Mouse (Mus musculus) forebrain, embryonic 11.5 days (tissue): ENCODE measurements around the gene Prps1l1. TPM values are rescaled to one million over a fixed set of nuclear protein-coding genes. Genes with fewer than 3 reads are reported as not detected.

Experiments used
- ATAC-seq: fragments of 200-750 bp; cut with Nextera tagmentation; replicated peaks from 2 replicates; pipeline ENCODE4 v1.8.0; 2017; ENCODE audit warnings: moderate TSS enrichment; ENCODE audit not compliant: low FRiP score
- DNase-seq: peaks from one replicate; pipeline ENCODE4 v3.0.0-alpha.2; 2017; ENCODE audit warnings: low spot score
- H3K27ac ChIP-seq: fragments of 300-500 bp; sonication (generic); 2 replicates; pipeline ENCODE4 v1.5.1; 2014; ENCODE audit warnings: low read depth, low read length
- H3K27me3 ChIP-seq: fragments of 300-500 bp; sonication (generic); 2 replicates; pipeline ENCODE4 v1.6.1; 2014; ENCODE audit warnings: mild to moderate bottlenecking, low read length, mixed read lengths; ENCODE audit not compliant: control insufficient read depth, insufficient read depth
- H3K36me3 ChIP-seq: fragments of 300-500 bp; sonication (generic); 2 replicates; pipeline ENCODE4 v1.6.1; 2014; ENCODE audit warnings: mild to moderate bottlenecking, low read length, moderate library complexity, mixed read lengths; ENCODE audit not compliant: control insufficient read depth, insufficient read depth
- H3K4me1 ChIP-seq: fragments of 300-500 bp; sonication (generic); replicated peaks from 2 replicates; pipeline ENCODE4 v1.6.1; 2014; ENCODE audit warnings: low read length, mixed read lengths; ENCODE audit not compliant: control insufficient read depth, insufficient read depth
- H3K4me2 ChIP-seq: fragments of 300-500 bp; sonication (generic); 2 replicates; pipeline ENCODE4 v1.6.1; 2014; ENCODE audit warnings: low read depth, mild to moderate bottlenecking, low read length, moderate library complexity, mixed read lengths; ENCODE audit not compliant: severe bottlenecking
- H3K4me3 ChIP-seq: fragments of 300-500 bp; sonication (generic); 2 replicates; pipeline ENCODE4 v1.5.1; 2014; ENCODE audit warnings: low read depth, low read length
- H3K9ac ChIP-seq: fragments of 300-500 bp; sonication (generic); 2 replicates; pipeline ENCODE4 v1.6.1; 2014; ENCODE audit warnings: low read length
- H3K9me3 ChIP-seq: fragments of 300-500 bp; sonication (generic); 2 replicates; pipeline ENCODE4 v1.6.1; 2016; ENCODE audit warnings: low read length, mixed read lengths; ENCODE audit not compliant: control insufficient read depth
- WGBS: fragments of 180-500 bp; shearing (Covaris S2); extraction: QIAGEN DNeasy Blood & Tissue Kit; methylation state at CpG from one replicate; pipeline ENCODE4 v1.1.7; 2014; 5-methylcytosine and 5-hydroxymethylcytosine counted together
- polyA plus RNA-seq: library from polyadenylated mRNA; unstranded; fragments of >200 nt; fragmentation: Nextera tagmentation; extraction: Ambion mirVana; gene quantifications from 2 replicates; pipeline ENCODE4 v1.2.1, GENCODE M21; 2014

Gene Prps1l1
- polyA plus RNA-seq = not detected in 2 replicates

DNA sequence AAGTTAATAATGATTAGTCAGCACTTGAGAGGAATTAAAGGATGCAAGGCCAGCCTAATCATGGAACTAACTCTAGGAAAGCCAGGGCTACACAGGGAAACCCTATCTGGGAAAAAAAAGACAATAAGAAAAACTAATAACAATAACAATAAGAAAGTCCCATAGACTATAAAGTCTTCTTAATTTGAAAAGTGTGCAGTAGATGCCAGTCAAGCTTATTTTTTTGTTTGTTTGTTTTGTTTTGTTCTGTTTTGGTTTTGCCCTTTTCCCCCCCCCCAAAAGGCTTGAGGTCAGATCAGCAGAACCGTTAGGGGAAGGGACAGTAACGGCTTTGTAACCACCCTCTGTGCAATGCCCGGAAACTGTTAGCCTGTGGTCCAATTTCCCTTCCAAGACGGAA is at the start of gene Prps1l1:
TSS of gene Prps1l1 (plus strand) at position 301 of the 400 bp plus-strand sequence.
- Histone ChIP-seq H3K4me3 (no peak within 1 kb of the TSS), H3K27me3 (no peaks in the 10 kb centered on the region), H3K9me3 (no peaks in the 10 kb centered on the region), H3K4me1 (no peaks in the 10 kb centered on the region), H3K27ac (no peak within 1 kb of the TSS), H3K4me2 (no peak within 1 kb of the TSS), H3K36me3 (no peaks in the 10 kb centered on the region), H3K9ac (no peak within 1 kb of the TSS)
- 83% methylated on average over 4 of the region's 4 CpGs for WGBS
- DNase-seq (no peak), ATAC-seq (no peak)

DNA sequence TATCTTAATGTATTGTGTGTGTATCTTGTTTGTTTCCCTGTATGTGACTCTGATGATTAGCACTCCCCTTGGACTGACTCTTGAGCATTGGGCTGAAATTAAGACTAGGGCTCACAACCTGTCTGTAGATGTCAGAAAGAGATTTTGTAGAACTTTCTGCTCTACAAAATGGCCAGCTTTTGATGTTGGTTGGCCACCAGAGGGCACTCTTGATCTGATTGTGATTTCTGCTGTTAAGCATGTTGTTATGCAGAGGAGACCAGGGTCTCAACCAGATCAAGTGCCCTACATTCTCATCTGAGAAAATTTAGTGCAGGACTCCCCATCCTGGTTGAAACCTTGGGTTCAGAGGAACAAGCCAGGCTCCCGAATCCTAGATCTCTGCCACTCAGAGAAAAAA is 46.6 kb upstream of the Prps1l1 start:
- ATAC-seq (no peak), DNase-seq (no peak)
- no peaks in the 10 kb centered on the region for H3K36me3 ChIP-seq
- no peak overlapping the region for H3K4me2 ChIP-seq
- no peaks in the 10 kb centered on the region for H3K9me3 ChIP-seq
- H3K27ac ChIP-seq = no peak overlapping the region
- H3K4me1 ChIP-seq = no peaks in the 10 kb centered on the region
- no peak overlapping the region for H3K4me3 ChIP-seq
- H3K9ac ChIP-seq = no peak overlapping the region
- H3K27me3 ChIP-seq = no peaks in the 10 kb centered on the region
- WGBS = 96% methylated on average over 1 of the region's 1 CpGs

DNA sequence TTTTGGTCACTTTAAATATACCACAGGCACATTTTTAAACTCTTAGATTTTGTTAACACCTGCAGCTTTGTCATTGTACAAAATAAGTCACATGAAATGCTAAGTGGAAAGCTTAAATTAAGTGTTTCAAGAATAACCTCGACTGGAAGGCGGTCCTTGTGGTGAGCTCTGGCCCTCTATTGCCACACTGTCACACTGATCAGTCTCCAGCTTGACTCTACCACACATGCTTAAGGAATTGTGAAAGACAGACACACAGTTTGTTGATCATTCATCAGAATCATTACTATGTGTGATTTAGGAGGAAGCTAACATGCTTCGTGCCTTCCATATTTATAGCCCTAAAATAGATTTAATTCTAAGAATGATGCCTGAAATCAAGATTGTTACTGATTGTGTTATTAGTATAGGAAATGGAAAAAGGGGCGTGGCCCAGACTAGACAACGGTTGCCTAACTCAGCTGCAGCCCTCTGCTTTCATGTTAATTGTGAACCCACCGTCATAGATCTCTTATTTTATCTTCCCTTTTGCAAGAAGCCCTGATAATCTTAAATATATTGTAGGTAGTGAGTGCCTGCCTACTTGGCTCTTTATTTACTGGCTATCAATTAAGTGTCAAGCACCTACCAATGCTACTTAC is 35.4 kb upstream of the Prps1l1 start:
- H3K27ac ChIP-seq = no peak overlapping the region
- H3K9me3 ChIP-seq = no peaks in the 10 kb centered on the region
- H3K4me1 ChIP-seq = no peaks in the 10 kb centered on the region
- no peaks in the 10 kb centered on the region for H3K27me3 ChIP-seq
- no peaks in the 10 kb centered on the region for H3K36me3 ChIP-seq
- ATAC-seq (no peak), DNase-seq (no peak)
- H3K9ac ChIP-seq = no peak overlapping the region
- WGBS = 85% methylated on average over 6 of the region's 6 CpGs
- no peak overlapping the region for H3K4me2 ChIP-seq
- H3K4me3 ChIP-seq = no peak overlapping the region

DNA sequence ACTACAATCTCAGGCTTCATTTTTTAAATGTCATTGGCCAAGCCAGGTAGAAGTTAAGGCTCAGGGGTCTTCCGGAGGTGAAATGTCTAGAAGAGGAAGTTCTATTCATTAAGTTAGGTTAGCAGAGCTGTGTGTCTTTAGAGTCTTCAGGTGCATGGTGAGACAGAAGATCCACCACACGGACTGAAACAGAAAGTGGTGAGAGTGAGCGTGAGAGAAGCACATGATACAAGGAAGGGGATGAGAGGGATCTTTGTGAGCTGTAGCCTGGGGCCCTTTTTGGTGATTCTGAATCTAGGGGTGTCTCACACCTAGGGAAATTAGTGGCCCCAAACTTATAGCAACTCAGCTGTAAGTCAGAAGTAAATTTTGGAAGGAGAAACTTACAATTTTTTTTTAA is 8.6 kb upstream of the Prps1l1 start:
- no peaks in the 10 kb centered on the region for H3K27me3 ChIP-seq
- 86% methylated on average over 3 of the region's 3 CpGs for WGBS
- H3K27ac ChIP-seq = no peak overlapping the region
- DNase-seq (no peak), ATAC-seq (no peak)
- no peak overlapping the region for H3K4me3 ChIP-seq
- no peak overlapping the region for H3K9ac ChIP-seq
- H3K4me1 ChIP-seq = no peaks in the 10 kb centered on the region
- no peak overlapping the region for H3K4me2 ChIP-seq
- no peaks in the 10 kb centered on the region for H3K36me3 ChIP-seq
- no peaks in the 10 kb centered on the region for H3K9me3 ChIP-seq

DNA sequence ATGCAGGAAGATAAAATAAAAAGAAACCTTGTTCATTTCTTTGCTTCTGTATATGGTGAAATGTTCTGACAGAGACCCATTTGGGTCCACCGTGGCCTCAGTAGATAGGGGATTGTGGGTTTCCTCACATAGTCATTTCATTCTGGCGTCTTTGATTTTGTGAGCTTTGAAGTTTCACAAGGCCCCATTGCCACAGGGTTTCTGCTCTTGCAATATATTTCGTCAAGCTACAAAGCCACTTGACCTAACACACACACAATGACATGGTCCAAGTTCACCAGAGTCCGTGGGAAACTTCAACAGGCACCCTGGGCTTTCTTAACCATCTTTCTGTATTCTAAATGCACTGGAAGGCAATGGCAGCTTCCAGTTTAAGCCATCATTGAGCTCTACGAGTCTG is 1.3 kb downstream of the Prps1l1 start:
- ATAC-seq (no peak), DNase-seq (no peak)
- no peaks in the 10 kb centered on the region for H3K9me3 ChIP-seq
- no peak overlapping the region for H3K4me2 ChIP-seq
- H3K4me1 ChIP-seq = no peaks in the 10 kb centered on the region
- no peaks in the 10 kb centered on the region for H3K36me3 ChIP-seq
- no peak overlapping the region for H3K4me3 ChIP-seq
- no peak overlapping the region for H3K9ac ChIP-seq
- H3K27me3 ChIP-seq = no peaks in the 10 kb centered on the region
- 86% methylated on average over 5 of the region's 5 CpGs for WGBS
- H3K27ac ChIP-seq = no peak overlapping the region

DNA sequence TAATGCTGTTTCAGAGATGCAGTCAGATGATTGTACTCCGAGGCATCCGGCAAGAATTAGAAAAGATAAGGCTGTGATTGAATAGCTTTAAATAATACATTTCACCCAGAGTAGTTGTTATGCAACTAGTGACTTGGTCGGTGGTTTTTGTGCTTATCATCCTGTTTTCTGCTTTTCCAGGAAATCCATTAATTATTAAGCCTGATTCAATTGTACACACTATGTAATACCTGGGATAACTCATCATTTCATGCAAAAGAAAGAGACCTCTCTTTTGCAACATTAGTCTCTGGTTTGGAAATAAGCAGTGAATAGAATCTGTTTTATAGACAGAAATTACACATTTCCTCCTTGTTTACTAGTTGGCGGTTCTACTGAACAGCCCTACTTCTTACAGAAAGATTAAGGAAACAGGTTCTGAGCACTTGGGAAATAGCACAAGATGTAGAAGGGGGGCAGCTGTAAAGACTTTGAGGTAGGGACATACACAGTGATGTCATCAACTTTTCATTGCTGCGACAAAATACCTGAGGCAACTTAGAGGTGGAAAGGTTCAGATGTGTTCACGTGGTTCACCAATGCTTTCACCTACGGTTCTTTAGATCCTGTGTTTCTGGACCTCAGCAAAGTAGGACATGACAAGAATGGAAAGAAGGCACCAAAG is 5.1 kb downstream of the Prps1l1 start:
- DNase-seq (no peak), ATAC-seq (no peak)
- Histone ChIP-seq H3K4me1 (no peaks in the 10 kb centered on the region), H3K27ac (no peak overlapping the region), H3K4me3 (no peak overlapping the region), H3K9me3 (no peaks in the 10 kb centered on the region), H3K27me3 (no peaks in the 10 kb centered on the region), H3K4me2 (no peak overlapping the region), H3K36me3 (no peaks in the 10 kb centered on the region), H3K9ac (no peak overlapping the region)
- WGBS = 92% methylated on average over 7 of the region's 7 CpGs

DNA sequence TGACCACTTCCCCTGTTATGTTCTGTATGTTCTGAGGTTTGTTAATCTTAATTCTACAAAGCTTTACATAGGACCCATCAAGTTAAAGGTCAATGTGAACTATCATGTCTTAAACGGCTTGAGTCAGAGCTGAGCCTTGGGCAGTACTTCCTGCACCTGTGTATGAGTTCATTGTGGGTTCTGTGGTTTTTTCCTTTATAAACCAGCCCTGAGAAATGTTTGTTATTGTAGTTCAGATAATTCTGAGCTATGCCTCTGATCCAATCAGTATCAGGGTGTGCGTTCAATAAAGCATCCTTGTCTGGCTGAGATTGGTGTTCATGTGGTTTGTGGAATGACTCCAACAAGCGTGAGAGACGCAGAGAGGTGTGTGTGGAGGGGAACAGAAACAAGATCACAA is 5.8 kb downstream of the Prps1l1 start:
- H3K4me3 ChIP-seq = no peak overlapping the region
- H3K4me2 ChIP-seq = no peak overlapping the region
- no peak for ATAC-seq
- no peak for DNase-seq
- H3K4me1 ChIP-seq = no peaks in the 10 kb centered on the region
- no peak overlapping the region for H3K9ac ChIP-seq
- no peaks in the 10 kb centered on the region for H3K9me3 ChIP-seq
- H3K36me3 ChIP-seq = no peaks in the 10 kb centered on the region
- WGBS = 94% methylated on average over 4 of the region's 4 CpGs
- H3K27ac ChIP-seq = no peak overlapping the region
- H3K27me3 ChIP-seq = no peaks in the 10 kb centered on the region

DNA sequence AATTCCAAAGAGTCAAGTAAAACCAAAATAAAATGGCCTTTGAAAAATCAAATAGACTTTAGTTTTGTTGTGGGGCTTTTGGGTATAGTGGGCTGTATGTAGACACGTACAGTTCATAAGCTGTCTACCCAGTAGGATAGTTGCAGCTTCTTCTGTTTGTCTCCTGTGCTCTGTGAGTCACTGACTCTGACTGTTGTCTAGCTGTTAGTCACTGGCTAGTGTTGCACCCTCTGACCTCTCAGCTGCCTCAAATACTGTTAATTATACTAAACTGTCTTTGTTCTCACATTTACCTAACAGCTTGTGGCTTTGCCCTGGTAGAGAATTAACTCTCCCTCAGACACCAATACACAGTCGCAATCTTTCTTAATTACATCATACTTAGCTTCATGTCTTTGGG is 7.3 kb downstream of the Prps1l1 start:
- no peak overlapping the region for H3K4me3 ChIP-seq
- H3K9me3 ChIP-seq = no peaks in the 10 kb centered on the region
- no peaks in the 10 kb centered on the region for H3K4me1 ChIP-seq
- WGBS = 92% methylated on average over 2 of the region's 2 CpGs
- ATAC-seq (no peak), DNase-seq (no peak)
- no peaks in the 10 kb centered on the region for H3K27me3 ChIP-seq
- no peak overlapping the region for H3K9ac ChIP-seq
- no peak overlapping the region for H3K27ac ChIP-seq
- no peak overlapping the region for H3K4me2 ChIP-seq
- H3K36me3 ChIP-seq = no peaks in the 10 kb centered on the region

DNA sequence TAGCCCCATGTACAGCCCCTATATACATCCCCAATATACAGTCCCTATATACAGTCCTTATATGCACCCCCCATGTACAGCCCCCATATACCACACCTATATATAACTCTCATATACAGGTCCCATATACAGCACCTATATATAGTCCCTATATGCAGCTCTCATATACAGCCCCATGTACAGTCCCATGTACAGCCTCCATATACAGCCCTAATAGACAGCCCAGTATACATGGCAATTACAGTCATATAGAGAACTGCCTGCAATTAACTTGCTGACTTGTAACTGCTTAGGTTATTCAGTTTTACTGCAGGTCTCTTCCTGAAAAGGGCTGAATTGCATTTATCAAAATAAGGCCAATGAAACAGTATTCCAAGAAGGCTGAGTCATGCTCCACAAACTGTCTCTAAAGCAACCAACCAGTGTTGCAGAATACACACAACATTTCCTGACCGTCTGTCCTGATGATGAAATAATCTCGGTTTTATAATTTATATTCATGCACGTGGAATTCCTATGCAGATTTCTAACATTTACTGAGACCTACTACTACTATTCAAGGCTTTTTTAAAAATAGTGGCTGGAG is 13.1 kb downstream of the Prps1l1 start:
- Histone ChIP-seq H3K4me1 (no peaks in the 10 kb centered on the region), H3K4me2 (no peak overlapping the region), H3K4me3 (no peak overlapping the region), H3K27ac (no peak overlapping the region), H3K9ac (no peak overlapping the region), H3K27me3 (no peaks in the 10 kb centered on the region), H3K9me3 (no peaks in the 10 kb centered on the region), H3K36me3 (no peaks in the 10 kb centered on the region)
- 92% methylated on average over 3 of the region's 3 CpGs for WGBS
- ATAC-seq (no peak), DNase-seq (no peak)
